Mouse (Mus musculus): Measurements from ENCODE around the gene 4930412O13Rik. TPM values are rescaled to one million over a fixed set of nuclear protein-coding genes. Genes with fewer than 3 reads are reported as not detected.

4930412O13Rik gene
- polyA plus RNA-seq, 1 experiment: not detected

DNA sequence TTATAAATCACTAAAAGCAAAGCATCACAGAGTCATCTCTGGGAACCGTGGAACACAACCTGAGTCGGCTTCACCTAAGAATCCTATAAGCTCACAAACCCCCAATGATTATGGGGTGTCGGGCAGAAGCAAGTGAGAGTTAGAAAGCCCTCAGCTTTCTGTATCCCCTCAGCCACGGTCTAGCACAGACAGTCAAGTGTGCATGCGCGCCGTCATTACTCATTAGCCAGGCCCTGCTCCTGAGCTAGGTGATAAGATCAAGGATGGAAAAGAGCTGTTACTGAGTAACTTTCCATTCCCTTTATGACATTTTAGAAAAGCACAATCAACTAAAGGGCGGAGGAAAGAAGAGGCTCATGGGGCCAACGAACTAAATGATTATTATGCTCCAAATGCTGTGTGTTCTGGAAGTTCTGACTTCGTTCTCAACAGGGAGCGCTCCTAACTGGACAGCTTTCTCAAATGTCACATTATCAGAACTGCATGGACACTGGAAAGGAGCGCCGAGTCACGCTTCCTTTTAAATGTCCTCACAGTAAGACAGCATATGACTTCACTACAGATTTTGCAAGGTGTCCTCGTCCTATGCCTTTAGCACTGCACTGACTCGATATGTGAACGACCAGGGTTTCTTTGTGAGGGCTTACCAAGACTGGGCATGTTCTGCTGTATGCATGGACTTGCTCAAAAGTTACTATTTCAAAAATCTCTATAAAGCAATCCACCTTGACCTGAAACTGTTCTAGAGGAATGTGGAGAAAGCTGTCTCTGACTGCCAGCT, 37.8 kb downstream of the 4930412O13Rik start:
- no peak for TF ChIP-seq CTCF (IDR thresholded peaks at IDR 0.05; ENCODE audit: borderline replicate concordance, insufficient read depth, low read depth, low read length)
- TF ChIP-seq POLR2A (IDR thresholded peaks at IDR 0.05; ENCODE audit: borderline replicate concordance, insufficient read depth, low read length): no peak
- WGBS: 94% methylated on average over 17 of the region's 17 CpGs
- DNase-seq: no peak
- H3K27me3 ChIP-seq (ENCODE audit: control insufficient read depth, insufficient read depth, low read length): no peaks in the 10 kb centered on the region
- no peak overlapping the region for H3K27ac ChIP-seq (ENCODE audit: insufficient read depth, low read length)
- H3K4me1 ChIP-seq (ENCODE audit: control insufficient read depth, insufficient read depth, low read length): no peaks in the 10 kb centered on the region; the same call in 1 of the 2 replicates
- H3K4me3 ChIP-seq (replicated peaks; ENCODE audit: insufficient read depth, low read depth, low read length): no peak overlapping the region

DNA sequence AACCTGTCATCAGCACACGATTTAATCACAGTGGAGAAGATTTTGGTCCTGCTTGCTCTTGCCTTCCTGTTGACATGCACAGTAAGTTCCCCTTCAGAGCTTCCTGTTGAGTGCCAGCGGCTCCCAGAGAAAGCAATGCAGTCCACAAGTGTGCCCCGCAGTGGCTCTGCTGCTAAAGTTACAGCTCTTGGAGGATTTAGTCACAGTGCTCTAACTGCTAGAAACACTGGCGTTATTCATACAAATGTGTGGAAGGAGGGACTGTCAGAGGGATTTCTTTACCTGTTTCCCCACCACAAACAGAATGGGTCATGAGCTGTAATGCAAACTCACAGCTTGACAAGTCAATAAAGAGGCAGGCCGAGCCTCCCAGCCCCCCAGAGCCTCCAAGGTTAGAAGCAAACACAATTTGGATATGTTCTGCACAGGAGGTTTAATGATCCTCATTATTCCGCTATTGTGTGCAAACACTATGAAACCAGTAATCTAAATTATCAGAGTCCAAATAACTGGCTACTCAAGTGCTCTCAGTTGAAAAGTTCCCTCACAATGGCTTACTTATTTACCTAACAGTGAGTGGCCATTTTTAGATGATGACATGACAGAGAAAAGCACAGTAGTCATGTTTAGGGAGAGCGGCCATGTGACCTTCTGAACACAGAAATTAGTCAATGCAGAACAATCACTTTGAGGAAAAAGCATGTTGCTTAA, 45.3 kb downstream of the 4930412O13Rik start:
- H3K27me3 ChIP-seq (ENCODE audit: control insufficient read depth, insufficient read depth, low read length): no peaks in the 10 kb centered on the region
- no peak for DNase-seq
- WGBS: 54% methylated on average over 7 of the region's 7 CpGs
- H3K4me3 ChIP-seq (replicated peaks; ENCODE audit: insufficient read depth, low read depth, low read length): no peak overlapping the region
- TF ChIP-seq CTCF (IDR thresholded peaks at IDR 0.05; ENCODE audit: borderline replicate concordance, insufficient read depth, low read depth, low read length): no peak
- TF ChIP-seq POLR2A (IDR thresholded peaks at IDR 0.05; ENCODE audit: borderline replicate concordance, insufficient read depth, low read length): no peak
- H3K4me1 ChIP-seq (ENCODE audit: control insufficient read depth, insufficient read depth, low read length): no peaks in the 10 kb centered on the region
- no peak overlapping the region for H3K27ac ChIP-seq (ENCODE audit: insufficient read depth, low read length)

GRCm38 (mm10) chr2:9926905-9927283, 45.8 kb downstream of the 4930412O13Rik start:
- TF ChIP-seq CTCF (IDR thresholded peaks at IDR 0.05; ENCODE audit: borderline replicate concordance, insufficient read depth, low read depth, low read length): no peak
- TF ChIP-seq POLR2A (IDR thresholded peaks at IDR 0.05; ENCODE audit: borderline replicate concordance, insufficient read depth, low read length): no peak
- DNase-seq: no peak

More at GRCm38 (mm10) chr2:9926905-9927283, 45.8 kb downstream of the 4930412O13Rik start:
- Histone ChIP-seq H3K4me3 (replicated peaks; ENCODE audit: insufficient read depth, low read depth, low read length) (no peak overlapping the region), H3K27ac (ENCODE audit: insufficient read depth, low read length) (no peak overlapping the region), H3K27me3 (ENCODE audit: control insufficient read depth, insufficient read depth, low read length) (no peaks in the 10 kb centered on the region), H3K4me1 (ENCODE audit: control insufficient read depth, insufficient read depth, low read length) (no peaks in the 10 kb centered on the region)
- 78% methylated on average over 4 of the region's 4 CpGs for WGBS

Other genes starting within 250 kb of the 4930412O13Rik start
- not detected in 2 replicates for gene 9230102O04Rik, start 8.3 kb downstream of the 4930412O13Rik start, polyA plus RNA-seq (2012; rRNA removed)
- 1.2 and 1.3 TPM in 2 replicates for gene Gata3, start 8.8 kb downstream of the 4930412O13Rik start, polyA plus RNA-seq (2012; rRNA removed)
- gene Taf3, start 167.3 kb downstream of the 4930412O13Rik start, polyA plus RNA-seq (2012; rRNA removed): 13.0 and 13.1 TPM in 2 replicates
- gene Atp5c1, start 199.3 kb downstream of the 4930412O13Rik start, polyA plus RNA-seq (2012; rRNA removed): 527 TPM in 2 replicates
- 14.8 and 16.7 TPM in 2 replicates for gene Kin, start 199.3 kb downstream of the 4930412O13Rik start, polyA plus RNA-seq (2012; rRNA removed)

All from cerebellum, adult 2 months (tissue).